Mouse (Mus musculus) layer of hippocampus, adult 18-20 months (tissue): ENCODE measurements at regions not wholly inside any gene's neighbourhood (a gene's known extent, or its start where the extent isn't known, plus 50 kb on each side); places are given as distances from the start of the nearest gene placed in this dataset.
A peak's percentile ranks its signal among the peaks of the same experiment; 100 is the strongest.

ENCODE experiments used
- DNase-seq, 2 experiments: peaks; one replicate each; pipeline ENCODE4 v3.0.0; 2022; ENCODE audit warnings: low spot score in 2 of 2

GRCm38 (mm10) chr7:55710872-55711558 lies 57.0 kb upstream of the Siglech start:
- peak in 1 of 2 experiments; percentile 71 for DNase-seq
